Mouse (Mus musculus) erythroblast, embryonic 14.5 days (primary cell): ENCODE results near the gene Kcnab2. TPM values are rescaled to one million over a fixed set of nuclear protein-coding genes. Genes with fewer than 3 reads are reported as not detected.

Source experiments
- H3K27me3 ChIP-seq: 2 replicates; pipeline ENCODE4 v1.6.1; 2012; ENCODE audit warnings: inconsistent platforms; ENCODE audit not compliant: control insufficient read depth
- H3K36me3 ChIP-seq: 2 replicates; pipeline ENCODE4 v1.6.1; 2012; ENCODE audit warnings: mild to moderate bottlenecking, inconsistent platforms; ENCODE audit not compliant: control insufficient read depth
- H3K4me1 ChIP-seq: 2 replicates; pipeline ENCODE4 v1.6.1; 2012; ENCODE audit warnings: inconsistent platforms; ENCODE audit not compliant: control insufficient read depth
- H3K4me3 ChIP-seq: replicated peaks from 2 replicates; pipeline ENCODE3; 2012; ENCODE audit warnings: moderate library complexity, mild to moderate bottlenecking, inconsistent platforms
- H3K9me3 ChIP-seq: 2 replicates; pipeline ENCODE4 v1.6.1; 2012; ENCODE audit warnings: low read length, inconsistent platforms, mixed read lengths; ENCODE audit not compliant: control insufficient read depth
- GATA1 ChIP-seq: IDR thresholded peaks from 2 replicates; pipeline ENCODE4 v1.6.1; 2012; ENCODE audit warnings: low read length, inconsistent platforms, mixed read lengths
- TAL1 ChIP-seq: IDR thresholded peaks from 3 replicates; pipeline ENCODE4 v1.6.1; 2012; ENCODE audit warnings: low read length, inconsistent platforms, mixed read lengths
- polyA plus RNA-seq: library from polyadenylated mRNA; stranded (reverse); fragments of >175 nt; gene quantifications from 2 replicates; pipeline ENCODE4 v1.2.3, GENCODE M21; 2012

Kcnab2 gene
- polyA plus RNA-seq, 1 experiment, result 0.19 TPM

GRCm38 (mm10) chr4:152350722-152351421 lies 126.8 kb downstream of the Kcnab2 start:
- Histone ChIP-seq H3K9me3 (no peaks in the 10 kb centered on the region), H3K27me3 (peaks cover 29% of the 10 kb centered on the region), H3K4me3 (no peak overlapping the region), H3K4me1 (no peaks in the 10 kb centered on the region), H3K36me3 (no peaks in the 10 kb centered on the region)
- no peak for TF ChIP-seq TAL1
- TF ChIP-seq GATA1, result no peak

- H3K36me3 ChIP-seq, result no peaks in the 10 kb centered on the region
- peaks cover 29% of the 10 kb centered on the region for H3K27me3 ChIP-seq
- TF ChIP-seq TAL1 (no peak), GATA1 (no peak)
- H3K4me1 ChIP-seq, result no peaks in the 10 kb centered on the region
- no peak overlapping the region for H3K4me3 ChIP-seq
- H3K9me3 ChIP-seq, result no peaks in the 10 kb centered on the region
Observed at GRCm38 (mm10) chr4:152349837-152350381, 127.8 kb downstream of the Kcnab2 start.

- Histone ChIP-seq H3K36me3 (no peaks in the 10 kb centered on the region), H3K4me1 (peaks cover 7% of the 10 kb centered on the region), H3K27me3 (peaks cover 46% of the 10 kb centered on the region), H3K9me3 (no peaks in the 10 kb centered on the region), H3K4me3 (no peak overlapping the region)
- no peak for TF ChIP-seq GATA1
- no peak for TF ChIP-seq TAL1
Observed at GRCm38 (mm10) chr4:152345120-152345889, 132.4 kb downstream of the Kcnab2 start.

GRCm38 (mm10) chr4:152344651-152345050 lies 133.0 kb downstream of the Kcnab2 start:
- Histone ChIP-seq H3K4me3 (no peak overlapping the region), H3K4me1 (peaks cover 7% of the 10 kb centered on the region), H3K9me3 (no peaks in the 10 kb centered on the region), H3K27me3 (peaks cover 49% of the 10 kb centered on the region), H3K36me3 (no peaks in the 10 kb centered on the region)
- TF ChIP-seq GATA1, result no peak
- TF ChIP-seq TAL1, result no peak

- no peak for TF ChIP-seq TAL1
- TF ChIP-seq GATA1, result no peak
- Histone ChIP-seq H3K4me1 (peaks cover 7% of the 10 kb centered on the region), H3K27me3 (peaks cover 52% of the 10 kb centered on the region), H3K9me3 (no peaks in the 10 kb centered on the region), H3K4me3 (no peak overlapping the region), H3K36me3 (no peaks in the 10 kb centered on the region)
Observed at GRCm38 (mm10) chr4:152343296-152343695, 134.4 kb downstream of the Kcnab2 start.

Other genes with a start within 250 kb of the Kcnab2 start
- not detected in 2 replicates for gene Gpr153, start 203.6 kb downstream of the Kcnab2 start, polyA plus RNA-seq
- not detected in 2 replicates for gene Hes3, start 186.2 kb downstream of the Kcnab2 start, polyA plus RNA-seq
- 1.6 and 2.6 TPM in 2 replicates for gene Icmt, start 180.6 kb downstream of the Kcnab2 start, polyA plus RNA-seq
- 0.01 TPM in 1 of 2 replicates, not detected in the other for gene Rnf207, start 158.9 kb downstream of the Kcnab2 start, polyA plus RNA-seq
- gene Rpl22, start 152.1 kb downstream of the Kcnab2 start, polyA plus RNA-seq, result 13.4 and 13.6 TPM in 2 replicates
- under 0.01 and 0.02 TPM in 2 replicates for gene Chd5, start 139.2 kb downstream of the Kcnab2 start, polyA plus RNA-seq
- gene Nphp4, start 1.2 kb downstream of the Kcnab2 start, polyA plus RNA-seq, result 0.02 and 0.04 TPM in 2 replicates